Mouse (Mus musculus): ENCODE measurements around the gene Tmco5. TPM values are rescaled to one million over a fixed set of nuclear protein-coding genes. Genes with fewer than 3 reads are reported as not detected.

Tmco5 gene
- total RNA-seq (2012; rRNA removed): not detected in 2 replicates

DNA sequence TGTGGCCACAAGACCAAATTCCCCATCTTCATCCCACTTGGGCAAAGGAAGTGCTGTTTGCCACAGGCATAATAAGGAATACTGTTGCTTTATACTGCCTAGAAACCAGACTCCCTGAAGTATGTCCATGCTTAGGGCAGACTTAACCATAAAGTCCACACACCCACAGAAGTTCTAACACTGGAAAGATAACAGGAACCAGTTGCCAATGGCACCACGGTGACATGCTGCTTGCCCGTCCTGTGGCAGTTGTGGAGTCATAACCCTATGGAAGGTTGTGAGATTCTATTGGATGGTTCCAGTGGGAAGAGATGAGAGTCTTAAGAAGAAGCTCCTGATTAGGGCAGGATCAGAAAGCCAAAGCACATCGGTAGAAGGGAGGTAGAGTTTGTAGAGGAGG is at the start of gene Tmco5:
Gene Tmco5, plus strand, starts transcription at position 301 of the 400 bp plus-strand sequence.
- Histone ChIP-seq H3K9me3 (ENCODE audit: control insufficient read depth, insufficient read depth, low read depth, low read length) (no peaks in the 10 kb centered on the region), H3K9ac (ENCODE audit: insufficient read depth, low read depth, low read length, poor library complexity, severe bottlenecking) (no peak within 1 kb of the TSS), H3K27ac (ENCODE audit: insufficient read depth, low read depth, low read length, poor library complexity, severe bottlenecking) (no peak within 1 kb of the TSS), H3K4me1 (ENCODE audit: control insufficient read depth in 2 of 2, insufficient read depth in 2 of 2, low read length in 2 of 2, poor library complexity in 1 of 2) (no peaks in the 10 kb centered on the region), H3K36me3 (ENCODE audit: control insufficient read depth, insufficient read depth, low read length, poor library complexity, severe bottlenecking) (no peaks in the 10 kb centered on the region), H3K4me3 (ENCODE audit: insufficient read depth in 1 of 2, low read depth in 1 of 2, low read length in 2 of 2, poor library complexity in 1 of 2, severe bottlenecking in 1 of 2) (no peak within 1 kb of the TSS)
- TF ChIP-seq MAFK (IDR thresholded peaks at IDR 0.05; ENCODE audit: insufficient read depth, low read depth, low read length): no peak
- no peak for TF ChIP-seq CHD2 (IDR thresholded peaks at IDR 0.05; ENCODE audit: low read depth, low read length)
- no peak for TF ChIP-seq ZNF384 (IDR thresholded peaks at IDR 0.05; ENCODE audit: low read depth, low read length)
- no peak for TF ChIP-seq ZC3H11A (IDR thresholded peaks at IDR 0.05; ENCODE audit: borderline replicate concordance, low read depth, low read length)
- TF ChIP-seq HCFC1 (IDR thresholded peaks at IDR 0.05; ENCODE audit: borderline replicate concordance, insufficient read depth, low read length): no peak
- DNase-seq (ENCODE audit: low read depth, low spot score): no peak
- in situ Hi-C loops (cut with MboI; ENCODE audit: low sequenced_read_pairs in 2 of 2, unreplicated experiment in 2 of 2): loop anchor here in 1 of 2 experiments (25.0 kb wide), 2 partner anchors 309 to 559 kb away; no protein-coding TSS in a partner anchor

DNA sequence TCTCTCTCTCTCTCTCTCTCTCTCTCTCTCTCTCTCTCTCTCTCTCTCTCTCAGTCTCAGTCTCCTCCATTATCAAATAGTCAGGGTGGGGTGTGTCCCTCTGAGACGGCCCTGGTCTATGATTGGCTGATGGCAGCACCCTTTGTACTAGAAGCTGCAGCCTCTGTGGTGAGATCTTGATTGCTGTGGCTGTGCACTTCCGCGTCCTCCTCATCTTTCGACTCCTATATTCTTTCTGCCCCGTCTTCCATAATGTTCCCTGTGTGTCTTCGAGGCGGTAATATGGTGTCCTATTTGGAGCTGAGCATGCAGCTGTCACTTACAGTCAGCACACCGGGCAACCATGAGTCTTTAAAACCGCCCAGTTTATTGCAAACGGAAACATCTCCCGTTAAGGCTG is 46.6 kb upstream of the Tmco5 start:
- no peak overlapping the region for H3K27ac ChIP-seq (ENCODE audit: insufficient read depth, low read depth, low read length, poor library complexity, severe bottlenecking)
- in situ Hi-C loops (cut with MboI; ENCODE audit: low sequenced_read_pairs in 2 of 2, unreplicated experiment in 2 of 2): no loop called here
- no peak overlapping the region for H3K9ac ChIP-seq (ENCODE audit: insufficient read depth, low read depth, low read length, poor library complexity, severe bottlenecking)
- H3K4me3 ChIP-seq (ENCODE audit: insufficient read depth in 1 of 2, low read depth in 1 of 2, low read length in 2 of 2, poor library complexity in 1 of 2, severe bottlenecking in 1 of 2): no peak overlapping the region
- H3K36me3 ChIP-seq (ENCODE audit: control insufficient read depth, insufficient read depth, low read length, poor library complexity, severe bottlenecking): no peaks in the 10 kb centered on the region
- DNase-seq (ENCODE audit: low read depth, low spot score): no peak
- TF ChIP-seq HCFC1 (IDR thresholded peaks at IDR 0.05; ENCODE audit: borderline replicate concordance, insufficient read depth, low read length) (no peak), ZNF384 (IDR thresholded peaks at IDR 0.05; ENCODE audit: low read depth, low read length) (no peak), ZC3H11A (IDR thresholded peaks at IDR 0.05; ENCODE audit: borderline replicate concordance, low read depth, low read length) (no peak), CHD2 (IDR thresholded peaks at IDR 0.05; ENCODE audit: low read depth, low read length) (no peak), MAFK (IDR thresholded peaks at IDR 0.05; ENCODE audit: insufficient read depth, low read depth, low read length) (no peak)
- H3K9me3 ChIP-seq (ENCODE audit: control insufficient read depth, insufficient read depth, low read depth, low read length): no peaks in the 10 kb centered on the region
- H3K4me1 ChIP-seq (ENCODE audit: control insufficient read depth in 2 of 2, insufficient read depth in 2 of 2, low read length in 2 of 2, poor library complexity in 1 of 2): no peaks in the 10 kb centered on the region

DNA sequence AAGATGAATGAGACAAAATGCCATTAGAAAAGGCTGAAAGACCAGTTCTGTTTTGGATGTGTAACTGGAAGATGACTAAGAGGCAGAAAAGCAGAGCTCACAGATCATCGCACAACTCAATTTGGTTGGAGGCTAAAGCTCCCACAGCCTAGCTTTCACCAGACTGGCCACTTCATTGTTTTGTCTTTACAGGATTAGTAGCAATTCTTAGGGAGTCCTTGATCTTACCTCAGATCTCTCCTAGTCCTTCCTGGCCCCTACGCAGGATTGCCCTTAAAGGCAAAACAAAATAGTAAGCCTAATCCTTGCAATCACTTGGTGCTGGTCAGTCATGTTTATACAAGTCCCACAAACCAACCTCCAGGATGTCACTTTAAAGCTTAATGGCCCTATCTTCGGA is 40.7 kb upstream of the Tmco5 start:
- TF ChIP-seq ZC3H11A (IDR thresholded peaks at IDR 0.05; ENCODE audit: borderline replicate concordance, low read depth, low read length) (no peak), HCFC1 (IDR thresholded peaks at IDR 0.05; ENCODE audit: borderline replicate concordance, insufficient read depth, low read length) (no peak), MAFK (IDR thresholded peaks at IDR 0.05; ENCODE audit: insufficient read depth, low read depth, low read length) (no peak), CHD2 (IDR thresholded peaks at IDR 0.05; ENCODE audit: low read depth, low read length) (no peak), ZNF384 (IDR thresholded peaks at IDR 0.05; ENCODE audit: low read depth, low read length) (no peak)
- no peaks in the 10 kb centered on the region for H3K9me3 ChIP-seq (ENCODE audit: control insufficient read depth, insufficient read depth, low read depth, low read length)
- H3K4me3 ChIP-seq (ENCODE audit: insufficient read depth in 1 of 2, low read depth in 1 of 2, low read length in 2 of 2, poor library complexity in 1 of 2, severe bottlenecking in 1 of 2): no peak overlapping the region
- no peak overlapping the region for H3K27ac ChIP-seq (ENCODE audit: insufficient read depth, low read depth, low read length, poor library complexity, severe bottlenecking)
- no peaks in the 10 kb centered on the region for H3K36me3 ChIP-seq (ENCODE audit: control insufficient read depth, insufficient read depth, low read length, poor library complexity, severe bottlenecking)
- no peak overlapping the region for H3K9ac ChIP-seq (ENCODE audit: insufficient read depth, low read depth, low read length, poor library complexity, severe bottlenecking)
- DNase-seq (ENCODE audit: low read depth, low spot score): no peak
- no peaks in the 10 kb centered on the region for H3K4me1 ChIP-seq (ENCODE audit: control insufficient read depth in 2 of 2, insufficient read depth in 2 of 2, low read length in 2 of 2, poor library complexity in 1 of 2)
- in situ Hi-C loops (cut with MboI; ENCODE audit: low sequenced_read_pairs in 2 of 2, unreplicated experiment in 2 of 2): no loop called here

DNA sequence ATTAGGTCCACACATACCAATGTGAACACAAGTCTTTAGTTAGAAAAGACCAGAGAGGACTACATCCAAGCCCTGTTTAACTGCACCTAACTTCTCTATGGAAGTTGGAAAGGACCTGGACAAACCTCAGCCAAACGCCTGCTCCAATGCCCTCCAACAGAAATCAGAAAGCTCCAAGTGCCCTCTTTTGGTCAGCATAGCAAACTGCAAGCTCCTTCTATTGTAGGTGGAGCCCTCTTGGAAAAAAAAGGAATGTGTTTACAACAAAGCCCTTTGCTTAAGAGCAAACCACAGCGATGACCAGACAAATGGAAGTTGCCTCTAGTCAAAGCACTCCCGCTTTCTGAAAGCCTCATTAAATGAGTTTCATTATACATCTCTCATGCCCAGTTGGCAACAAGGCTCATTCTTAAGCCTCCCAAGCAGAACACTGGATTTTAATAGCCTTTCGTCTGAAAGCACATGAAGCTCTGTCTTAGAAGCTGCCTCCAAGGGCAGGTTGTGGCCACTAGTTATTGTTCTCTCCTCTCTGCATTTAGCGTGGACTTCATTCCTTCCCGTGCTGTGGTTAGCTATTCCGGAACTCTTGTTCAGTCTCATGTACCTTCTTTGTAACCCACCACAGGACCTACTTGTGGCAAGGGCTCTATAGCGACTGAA is 39.8 kb upstream of the Tmco5 start:
- Histone ChIP-seq H3K9me3 (ENCODE audit: control insufficient read depth, insufficient read depth, low read depth, low read length) (no peaks in the 10 kb centered on the region), H3K4me3 (ENCODE audit: insufficient read depth in 1 of 2, low read depth in 1 of 2, low read length in 2 of 2, poor library complexity in 1 of 2, severe bottlenecking in 1 of 2) (no peak overlapping the region), H3K9ac (ENCODE audit: insufficient read depth, low read depth, low read length, poor library complexity, severe bottlenecking) (no peak overlapping the region), H3K4me1 (ENCODE audit: control insufficient read depth in 2 of 2, insufficient read depth in 2 of 2, low read length in 2 of 2, poor library complexity in 1 of 2) (no peaks in the 10 kb centered on the region), H3K27ac (ENCODE audit: insufficient read depth, low read depth, low read length, poor library complexity, severe bottlenecking) (no peak overlapping the region), H3K36me3 (ENCODE audit: control insufficient read depth, insufficient read depth, low read length, poor library complexity, severe bottlenecking) (no peaks in the 10 kb centered on the region)
- in situ Hi-C loops (cut with MboI; ENCODE audit: low sequenced_read_pairs in 2 of 2, unreplicated experiment in 2 of 2): no loop called here
- TF ChIP-seq ZC3H11A (IDR thresholded peaks at IDR 0.05; ENCODE audit: borderline replicate concordance, low read depth, low read length) (peak; percentile 77), CHD2 (IDR thresholded peaks at IDR 0.05; ENCODE audit: low read depth, low read length) (no peak), MAFK (IDR thresholded peaks at IDR 0.05; ENCODE audit: insufficient read depth, low read depth, low read length) (no peak), HCFC1 (IDR thresholded peaks at IDR 0.05; ENCODE audit: borderline replicate concordance, insufficient read depth, low read length) (no peak)
- peak; percentile 49 for DNase-seq (ENCODE audit: low read depth, low spot score)

All from ES-E14 (cell line).